Mouse (Mus musculus): Measurements from ENCODE around the gene Ern1. TPM values are rescaled to one million over a fixed set of nuclear protein-coding genes. Genes with fewer than 3 reads are reported as not detected.

Ern1 gene
- polyA plus RNA-seq, 1 experiment from 2014 or later, result 7.9 TPM

GRCm38 (mm10) chr11:106440318-106440717, 47.3 kb downstream of the Ern1 start:
- WGBS, result 93% methylated on average over 2 of the region's 2 CpGs
- H3K9ac ChIP-seq, result no peak overlapping the region
- H3K4me2 ChIP-seq (replicated peaks), result no peak overlapping the region
- H3K4me3 ChIP-seq, result no peak overlapping the region
- no peak overlapping the region for H3K27ac ChIP-seq
- H3K27me3 ChIP-seq, result no peaks in the 10 kb centered on the region
- no peaks in the 10 kb centered on the region for H3K36me3 ChIP-seq
- no peak for ATAC-seq (ENCODE audit: low FRiP score)
- H3K9me3 ChIP-seq (replicated peaks), result no peaks in the 10 kb centered on the region
- H3K4me1 ChIP-seq, result no peaks in the 10 kb centered on the region

GRCm38 (mm10) chr11:106439355-106439754, 48.3 kb downstream of the Ern1 start:
- H3K36me3 ChIP-seq, result no peaks in the 10 kb centered on the region
- no peak for ATAC-seq (ENCODE audit: low FRiP score)
- no peaks in the 10 kb centered on the region for H3K27me3 ChIP-seq
- H3K9ac ChIP-seq, result no peak overlapping the region
- H3K4me3 ChIP-seq, result no peak overlapping the region
- 87% methylated on average over 3 of the region's 3 CpGs for WGBS
- no peaks in the 10 kb centered on the region for H3K4me1 ChIP-seq
- no peak overlapping the region for H3K4me2 ChIP-seq (replicated peaks)
- no peaks in the 10 kb centered on the region for H3K9me3 ChIP-seq (replicated peaks)
- H3K27ac ChIP-seq, result no peak overlapping the region

- no peaks in the 10 kb centered on the region for H3K36me3 ChIP-seq
- no peaks in the 10 kb centered on the region for H3K9me3 ChIP-seq (replicated peaks)
- no peaks in the 10 kb centered on the region for H3K27me3 ChIP-seq
- H3K27ac ChIP-seq, result no peak overlapping the region
- WGBS, result 67% methylated on average over 4 of the region's 4 CpGs
- H3K4me3 ChIP-seq, result no peak overlapping the region
- no peak for ATAC-seq (ENCODE audit: low FRiP score)
- no peak overlapping the region for H3K4me2 ChIP-seq (replicated peaks)
- no peaks in the 10 kb centered on the region for H3K4me1 ChIP-seq
- H3K9ac ChIP-seq, result no peak overlapping the region
Measured at GRCm38 (mm10) chr11:106438524-106439177, 49.0 kb downstream of the Ern1 start.

- Histone ChIP-seq H3K27ac (no peak overlapping the region), H3K36me3 (no peaks in the 10 kb centered on the region), H3K9ac (no peak overlapping the region), H3K4me1 (no peaks in the 10 kb centered on the region), H3K4me3 (no peak overlapping the region), H3K4me2 (replicated peaks) (no peak overlapping the region), H3K27me3 (no peaks in the 10 kb centered on the region), H3K9me3 (replicated peaks) (no peaks in the 10 kb centered on the region)
- ATAC-seq (ENCODE audit: low FRiP score), result no peak
- 89% methylated on average over 2 of the region's 2 CpGs for WGBS
Measured at GRCm38 (mm10) chr11:106437543-106437942, 50.1 kb downstream of the Ern1 start.

- WGBS, result 89% methylated on average over 5 of the region's 5 CpGs
- H3K27me3 ChIP-seq, result no peaks in the 10 kb centered on the region
- ATAC-seq (ENCODE audit: low FRiP score), result no peak
- no peak overlapping the region for H3K4me2 ChIP-seq (replicated peaks)
- no peaks in the 10 kb centered on the region for H3K36me3 ChIP-seq
- no peak overlapping the region for H3K9ac ChIP-seq
- H3K9me3 ChIP-seq (replicated peaks), result no peaks in the 10 kb centered on the region
- H3K27ac ChIP-seq, result no peak overlapping the region
- no peaks in the 10 kb centered on the region for H3K4me1 ChIP-seq
- no peak overlapping the region for H3K4me3 ChIP-seq
Measured at GRCm38 (mm10) chr11:106437039-106437438, 50.6 kb downstream of the Ern1 start.

- Histone ChIP-seq H3K9me3 (replicated peaks) (no peaks in the 10 kb centered on the region), H3K36me3 (no peaks in the 10 kb centered on the region), H3K4me3 (no peak overlapping the region), H3K27ac (no peak overlapping the region), H3K4me1 (no peaks in the 10 kb centered on the region), H3K9ac (no peak overlapping the region), H3K27me3 (no peaks in the 10 kb centered on the region), H3K4me2 (replicated peaks) (no peak overlapping the region)
- no peak for ATAC-seq (ENCODE audit: low FRiP score)
- WGBS, result 90% methylated on average over 5 of the region's 5 CpGs
Measured at GRCm38 (mm10) chr11:106430392-106430791, 57.3 kb downstream of the Ern1 start.

GRCm38 (mm10) chr11:106429689-106430088, 58.0 kb downstream of the Ern1 start:
- no peak overlapping the region for H3K27ac ChIP-seq
- H3K9ac ChIP-seq, result no peak overlapping the region
- no peak for ATAC-seq (ENCODE audit: low FRiP score)
- H3K4me2 ChIP-seq (replicated peaks), result no peak overlapping the region
- no peaks in the 10 kb centered on the region for H3K9me3 ChIP-seq (replicated peaks)
- no peaks in the 10 kb centered on the region for H3K27me3 ChIP-seq
- WGBS, result 77% methylated on average over 4 of the region's 4 CpGs
- no peaks in the 10 kb centered on the region for H3K36me3 ChIP-seq
- H3K4me3 ChIP-seq, result no peak overlapping the region
- no peaks in the 10 kb centered on the region for H3K4me1 ChIP-seq

- 97% methylated on average over 2 of the region's 2 CpGs for WGBS
- Histone ChIP-seq H3K9me3 (replicated peaks) (no peaks in the 10 kb centered on the region), H3K4me1 (no peaks in the 10 kb centered on the region), H3K9ac (no peak overlapping the region), H3K4me2 (replicated peaks) (no peak overlapping the region), H3K27me3 (no peaks in the 10 kb centered on the region), H3K36me3 (no peaks in the 10 kb centered on the region), H3K4me3 (no peak overlapping the region), H3K27ac (no peak overlapping the region)
- no peak for ATAC-seq (ENCODE audit: low FRiP score)
Measured at GRCm38 (mm10) chr11:106428556-106428955, 59.1 kb downstream of the Ern1 start.

- 0 out of 2 replicates have a peak, but pooled peaks cover 2% of the 10 kb centered on the region for H3K36me3 ChIP-seq
- no peak overlapping the region for H3K27ac ChIP-seq
- H3K4me3 ChIP-seq, result no peak overlapping the region
- no peak for ATAC-seq (ENCODE audit: low FRiP score)
- no peak overlapping the region for H3K4me2 ChIP-seq (replicated peaks)
- H3K4me1 ChIP-seq, result no peaks in the 10 kb centered on the region
- no peaks in the 10 kb centered on the region for H3K9me3 ChIP-seq (replicated peaks)
- 88% methylated on average over 4 of the region's 4 CpGs for WGBS
- no peak overlapping the region for H3K9ac ChIP-seq
- no peaks in the 10 kb centered on the region for H3K27me3 ChIP-seq
Measured at GRCm38 (mm10) chr11:106428106-106428505, 59.5 kb downstream of the Ern1 start.

- WGBS, result 94% methylated on average over 4 of the region's 4 CpGs
- no peak for ATAC-seq (ENCODE audit: low FRiP score)
- Histone ChIP-seq H3K4me2 (replicated peaks) (no peak overlapping the region), H3K9ac (no peak overlapping the region), H3K27me3 (no peaks in the 10 kb centered on the region), H3K4me3 (no peak overlapping the region), H3K9me3 (replicated peaks) (no peaks in the 10 kb centered on the region), H3K4me1 (no peaks in the 10 kb centered on the region), H3K36me3 (0 out of 2 replicates have a peak, but pooled peaks cover 7% of the 10 kb centered on the region), H3K27ac (no peak overlapping the region)
Measured at GRCm38 (mm10) chr11:106426447-106426846, 61.2 kb downstream of the Ern1 start.

- Histone ChIP-seq H3K9me3 (replicated peaks) (no peaks in the 10 kb centered on the region), H3K9ac (no peak overlapping the region), H3K27ac (no peak overlapping the region), H3K4me3 (no peak overlapping the region), H3K27me3 (no peaks in the 10 kb centered on the region), H3K4me1 (no peaks in the 10 kb centered on the region), H3K36me3 (0 out of 2 replicates have a peak, but pooled peaks cover 7% of the 10 kb centered on the region), H3K4me2 (replicated peaks) (no peak overlapping the region)
- ATAC-seq (ENCODE audit: low FRiP score), result no peak
- 91% methylated on average over 5 of the region's 5 CpGs for WGBS
Measured at GRCm38 (mm10) chr11:106425201-106425600, 62.5 kb downstream of the Ern1 start.

- 84% methylated on average over 9 of the region's 9 CpGs for WGBS
- Histone ChIP-seq H3K9ac (no peak overlapping the region), H3K27me3 (no peaks in the 10 kb centered on the region), H3K27ac (no peak overlapping the region), H3K4me2 (replicated peaks) (no peak overlapping the region), H3K4me1 (no peaks in the 10 kb centered on the region), H3K36me3 (peaks cover 8% of the 10 kb centered on the region; the same call in 1 of the 2 replicates), H3K4me3 (no peak overlapping the region), H3K9me3 (replicated peaks) (no peaks in the 10 kb centered on the region)
- no peak for ATAC-seq (ENCODE audit: low FRiP score)
Measured at GRCm38 (mm10) chr11:106419262-106420102, 68.2 kb downstream of the Ern1 start.

Measured in hindbrain, embryonic 12.5 days (tissue).